Mouse (Mus musculus): ENCODE measurements around the gene Sik2. TPM values are rescaled to one million over a fixed set of nuclear protein-coding genes. Genes with fewer than 3 reads are reported as not detected.

Sik2 gene
- polyA plus RNA-seq, 1 experiment = 0.77 TPM

DNA sequence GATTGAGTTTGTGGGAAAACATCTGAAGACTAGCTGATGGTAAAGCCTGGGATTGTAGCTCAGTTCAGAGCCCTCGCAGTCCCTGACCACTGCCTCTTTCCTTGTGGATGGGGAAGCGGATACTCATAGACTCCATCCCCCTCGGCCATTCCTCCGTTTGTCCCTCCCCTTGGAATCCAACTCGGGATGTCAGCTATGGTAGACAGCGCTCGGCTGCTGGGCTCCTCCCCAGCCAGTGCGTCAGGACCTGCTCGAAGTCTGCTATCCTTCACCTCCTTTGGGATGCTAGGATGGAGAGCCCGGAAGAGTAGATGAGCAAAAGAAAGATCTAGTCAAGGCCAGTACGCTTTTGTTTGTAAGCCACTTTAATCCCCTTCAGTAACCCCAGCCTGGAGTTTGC, 158.6 kb downstream of the Sik2 start:
- TF ChIP-seq GATA1 (IDR thresholded peaks at IDR 0.05; ENCODE audit: borderline replicate concordance, low read length) = no peak
- TF ChIP-seq FLI1 (IDR thresholded peaks at IDR 0.05; ENCODE audit: low read length) = no peak
- H3K4me1 ChIP-seq = peaks cover 69% of the 10 kb centered on the region

DNA sequence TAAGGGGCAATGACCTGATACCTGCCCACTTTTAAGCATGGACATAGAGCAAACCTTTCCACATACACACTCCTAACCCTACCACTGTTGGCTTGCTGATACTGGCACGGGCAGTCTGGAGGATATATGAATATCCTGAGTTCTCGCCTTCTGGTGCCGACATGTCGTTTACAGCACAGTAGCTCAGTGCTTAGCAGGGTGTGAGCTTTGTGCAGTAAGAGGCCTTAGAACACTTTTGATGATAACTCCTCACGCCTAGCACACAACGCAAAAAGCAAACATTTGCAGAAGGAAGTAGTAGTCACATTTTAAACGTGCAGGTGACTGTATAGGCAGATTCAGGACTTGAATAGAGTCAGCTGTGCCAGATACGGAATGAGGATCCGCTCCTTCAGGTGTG, 159.1 kb downstream of the Sik2 start:
- Histone ChIP-seq H3K4me3 (replicated peaks) (peak overlapping the region; percentile 33), H3K27me3 (replicated peaks) (no peaks in the 10 kb centered on the region), H3K36me3 (replicated peaks; ENCODE audit: low read length) (peaks cover 9% of the 10 kb centered on the region), H3K9me3 (no peaks in the 10 kb centered on the region), H3K4me1 (peaks cover 66% of the 10 kb centered on the region)
- TF ChIP-seq FLI1 (IDR thresholded peaks at IDR 0.05; ENCODE audit: low read length) (no peak), GATA1 (IDR thresholded peaks at IDR 0.05; ENCODE audit: borderline replicate concordance, low read length) (no peak)

More for the DNA sequence above, 158.6 kb downstream of the Sik2 start:
- Histone ChIP-seq H3K27me3 (replicated peaks) (no peaks in the 10 kb centered on the region), H3K9me3 (no peaks in the 10 kb centered on the region), H3K36me3 (replicated peaks; ENCODE audit: low read length) (peaks cover 5% of the 10 kb centered on the region), H3K4me3 (replicated peaks) (peak overlapping the region; percentile 42)

DNA sequence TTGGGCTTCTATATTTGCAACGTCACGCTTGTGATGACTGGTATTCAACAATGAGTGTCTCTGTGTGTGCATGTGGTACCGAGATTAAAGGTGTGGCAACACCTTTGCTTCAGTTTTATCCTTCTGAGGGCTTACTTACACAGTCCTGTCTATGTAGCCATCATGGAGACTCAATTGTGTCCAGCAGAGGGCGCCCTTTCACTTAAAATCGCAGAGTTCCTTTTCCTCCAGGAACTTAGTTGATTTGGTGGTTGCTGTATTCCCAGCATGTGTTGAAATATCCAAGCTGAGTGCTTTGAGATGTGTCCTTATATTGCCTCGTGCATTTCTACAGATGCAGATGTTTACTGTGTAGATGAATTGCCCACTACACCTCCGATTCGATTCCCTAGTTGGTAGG, 159.6 kb downstream of the Sik2 start:
- H3K36me3 ChIP-seq (replicated peaks; ENCODE audit: low read length) = peaks cover 14% of the 10 kb centered on the region
- H3K4me3 ChIP-seq (replicated peaks) = peak overlapping the region; percentile 42
- H3K27me3 ChIP-seq (replicated peaks) = no peaks in the 10 kb centered on the region
- no peak for TF ChIP-seq FLI1 (IDR thresholded peaks at IDR 0.05; ENCODE audit: low read length)
- TF ChIP-seq GATA1 (IDR thresholded peaks at IDR 0.05; ENCODE audit: borderline replicate concordance, low read length) = no peak
- H3K9me3 ChIP-seq = no peaks in the 10 kb centered on the region
- peaks cover 60% of the 10 kb centered on the region for H3K4me1 ChIP-seq

DNA sequence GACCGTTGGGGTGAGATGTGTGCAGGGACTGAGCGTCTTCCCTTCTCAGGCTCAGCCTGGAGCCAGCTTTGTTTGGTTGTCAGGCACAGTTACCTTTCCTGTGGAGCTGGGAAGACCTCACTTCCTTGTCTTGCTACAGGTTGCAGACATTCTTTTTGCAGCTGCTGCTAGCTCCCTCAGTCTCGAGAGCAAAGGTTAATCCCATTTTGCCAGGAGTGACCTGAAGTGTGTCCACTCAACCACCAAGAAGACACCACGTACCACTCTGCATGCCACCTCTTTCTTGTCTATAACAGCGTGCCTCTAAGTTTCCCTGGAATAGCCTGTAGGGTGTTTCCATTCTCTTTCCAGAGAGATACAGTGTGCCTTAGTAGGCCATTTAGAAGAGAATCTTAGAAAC, 160.1 kb downstream of the Sik2 start:
- peaks cover 59% of the 10 kb centered on the region for H3K4me1 ChIP-seq
- no peaks in the 10 kb centered on the region for H3K9me3 ChIP-seq
- H3K4me3 ChIP-seq (replicated peaks) = no peak overlapping the region
- TF ChIP-seq FLI1 (IDR thresholded peaks at IDR 0.05; ENCODE audit: low read length) (no peak), GATA1 (IDR thresholded peaks at IDR 0.05; ENCODE audit: borderline replicate concordance, low read length) (no peak)
- H3K36me3 ChIP-seq (replicated peaks; ENCODE audit: low read length) = peaks cover 19% of the 10 kb centered on the region
- H3K27me3 ChIP-seq (replicated peaks) = no peaks in the 10 kb centered on the region

DNA sequence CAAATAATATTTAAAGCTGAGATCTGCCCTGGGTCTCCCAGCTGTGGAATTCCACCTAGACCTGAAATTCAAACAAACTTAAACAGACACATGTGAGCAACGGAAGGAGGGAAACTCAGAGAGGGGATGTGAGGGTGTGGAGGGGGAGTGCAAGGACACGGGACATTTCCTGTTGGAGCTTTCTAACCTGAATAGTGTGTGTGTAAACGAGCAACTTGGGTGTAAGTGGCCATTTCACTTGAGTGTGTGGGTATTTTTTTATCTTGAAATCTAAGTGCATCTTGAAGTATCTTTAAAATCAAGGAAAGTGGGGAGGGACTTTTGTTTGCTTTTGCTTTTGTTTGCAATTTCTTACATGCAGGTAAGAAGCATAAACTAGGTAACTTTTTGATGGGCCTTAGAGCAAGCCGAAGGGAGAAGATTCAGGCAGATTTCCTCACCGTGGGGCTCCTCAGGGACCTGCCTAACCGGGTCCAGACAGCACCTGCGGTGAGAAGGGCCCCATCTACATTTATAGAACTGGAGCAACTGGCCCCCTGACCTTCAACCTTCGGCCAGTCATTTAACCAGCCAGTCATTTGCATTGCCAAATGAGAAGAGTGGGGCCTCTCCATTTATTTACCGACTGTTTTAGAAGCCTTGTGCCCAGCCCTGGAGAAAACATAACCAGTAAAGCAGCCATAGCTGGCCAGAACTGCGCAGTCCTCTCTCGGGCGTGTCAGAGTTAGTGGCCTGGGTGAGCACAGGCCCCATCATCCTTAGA, 161.1 kb downstream of the Sik2 start:
- TF ChIP-seq FLI1 (IDR thresholded peaks at IDR 0.05; ENCODE audit: low read length) (no peak), GATA1 (IDR thresholded peaks at IDR 0.05; ENCODE audit: borderline replicate concordance, low read length) (no peak)
- H3K9me3 ChIP-seq = no peaks in the 10 kb centered on the region
- no peak overlapping the region for H3K4me3 ChIP-seq (replicated peaks)
- H3K36me3 ChIP-seq (replicated peaks; ENCODE audit: low read length) = peaks cover 29% of the 10 kb centered on the region
- H3K4me1 ChIP-seq = peaks cover 55% of the 10 kb centered on the region
- H3K27me3 ChIP-seq (replicated peaks) = no peaks in the 10 kb centered on the region

DNA sequence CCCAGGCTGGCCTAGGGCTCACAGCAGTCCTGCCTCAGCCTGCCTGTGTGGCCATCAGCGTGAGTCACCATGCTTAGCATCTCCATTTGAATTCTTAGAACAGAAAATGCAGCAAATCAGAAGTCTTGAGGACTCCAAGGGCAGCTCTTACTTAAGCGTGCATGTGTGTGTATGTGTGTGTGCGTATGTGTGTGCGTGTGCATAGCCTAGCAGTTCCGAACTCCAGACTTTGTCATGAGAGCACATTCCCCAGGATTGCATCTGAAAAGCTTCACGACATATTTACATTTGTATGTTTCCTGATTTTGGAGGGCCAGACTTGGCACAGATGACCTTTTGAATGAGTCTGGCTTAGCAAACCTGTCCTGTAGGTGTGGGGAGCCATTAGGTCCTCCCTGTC, 161.7 kb downstream of the Sik2 start:
- Histone ChIP-seq H3K4me3 (replicated peaks) (no peak overlapping the region), H3K36me3 (replicated peaks; ENCODE audit: low read length) (peaks cover 33% of the 10 kb centered on the region), H3K9me3 (no peaks in the 10 kb centered on the region), H3K27me3 (replicated peaks) (no peaks in the 10 kb centered on the region), H3K4me1 (peaks cover 52% of the 10 kb centered on the region)
- TF ChIP-seq GATA1 (IDR thresholded peaks at IDR 0.05; ENCODE audit: borderline replicate concordance, low read length) (no peak), FLI1 (IDR thresholded peaks at IDR 0.05; ENCODE audit: low read length) (no peak)

DNA sequence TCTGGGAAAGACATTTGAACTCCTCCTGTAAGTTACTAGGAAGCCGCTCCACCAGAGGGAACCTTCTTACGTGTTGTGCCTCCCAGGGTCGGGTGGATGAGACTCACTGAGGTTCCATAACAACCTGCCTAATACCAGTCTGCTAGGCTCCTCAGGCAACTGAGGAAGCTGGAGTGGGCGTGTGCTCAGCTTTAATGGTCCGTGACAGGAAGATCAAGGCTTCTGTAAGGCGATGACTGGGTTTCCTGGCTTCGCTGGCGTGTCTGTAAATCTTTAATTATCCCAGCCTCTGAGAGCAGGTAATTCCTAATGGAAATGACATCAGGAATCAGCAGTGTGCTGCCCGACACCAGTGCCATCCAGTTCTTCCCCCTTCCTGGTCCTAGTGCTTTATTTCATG, 163.3 kb downstream of the Sik2 start:
- H3K36me3 ChIP-seq (replicated peaks; ENCODE audit: low read length) = peaks cover 33% of the 10 kb centered on the region
- TF ChIP-seq GATA1 (IDR thresholded peaks at IDR 0.05; ENCODE audit: borderline replicate concordance, low read length) (no peak), FLI1 (IDR thresholded peaks at IDR 0.05; ENCODE audit: low read length) (no peak)
- H3K27me3 ChIP-seq (replicated peaks) = no peaks in the 10 kb centered on the region
- H3K9me3 ChIP-seq = no peaks in the 10 kb centered on the region
- H3K4me1 ChIP-seq = peaks cover 51% of the 10 kb centered on the region
- no peak overlapping the region for H3K4me3 ChIP-seq (replicated peaks)

DNA sequence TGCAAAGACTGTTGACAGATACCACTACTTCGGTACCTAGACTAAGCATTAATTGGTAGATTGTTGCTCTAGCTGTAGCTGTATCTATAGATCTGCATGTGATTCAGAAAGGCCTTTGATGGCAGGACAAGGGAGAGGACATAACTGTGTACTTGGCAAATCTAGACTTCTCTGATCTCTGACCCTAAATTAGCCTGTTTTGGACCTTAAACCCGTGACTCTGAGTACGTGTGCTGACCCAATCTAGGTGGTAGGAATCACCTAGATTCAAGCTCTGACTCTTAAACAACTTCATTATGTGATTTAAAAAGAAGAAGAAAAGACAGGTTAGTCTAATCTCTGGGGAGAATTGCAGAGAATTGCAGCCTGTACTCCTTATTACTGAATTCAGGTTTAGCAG, 163.8 kb downstream of the Sik2 start, which contains the start of gene Ppp2r1b:
Gene Ppp2r1b, plus strand, starts transcription at position 221 of the 400 bp plus-strand sequence.
- TF ChIP-seq FLI1 (IDR thresholded peaks at IDR 0.05; ENCODE audit: low read length) (no peak), GATA1 (IDR thresholded peaks at IDR 0.05; ENCODE audit: borderline replicate concordance, low read length) (no peak)

More for the DNA sequence above, 163.8 kb downstream of the Sik2 start, which contains the start of gene Ppp2r1b:
- H3K4me1 ChIP-seq = peaks cover 47% of the 10 kb centered on the region
- no peak within 1 kb of the TSS for H3K4me3 ChIP-seq (replicated peaks)
- H3K9me3 ChIP-seq = no peaks in the 10 kb centered on the region
- peaks cover 33% of the 10 kb centered on the region for H3K36me3 ChIP-seq (replicated peaks; ENCODE audit: low read length)
- no peaks in the 10 kb centered on the region for H3K27me3 ChIP-seq (replicated peaks)

Other genes starting within 250 kb of the Sik2 start
- gene Fdxacb1, start 240.8 kb downstream of the Sik2 start, polyA plus RNA-seq (2012; ENCODE audit: insufficient read depth, low replicate concordance) = 0.38 TPM in 1 of 2 replicates, not detected in the other
- gene Alg9, start 234.1 kb downstream of the Sik2 start, polyA plus RNA-seq (2012; ENCODE audit: insufficient read depth, low replicate concordance) = 2.0 and 9.5 TPM in 2 replicates
- 1.3 and 8.7 TPM in 2 replicates for gene 1110032A03Rik, start 233.6 kb downstream of the Sik2 start, polyA plus RNA-seq (2012; ENCODE audit: insufficient read depth, low replicate concordance)
- 1.4 and 1.9 TPM in 2 replicates for gene Ppp2r1b, start 163.8 kb downstream of the Sik2 start, polyA plus RNA-seq (2012; ENCODE audit: insufficient read depth, low replicate concordance)
- gene Btg4, start 51.8 kb upstream of the Sik2 start, polyA plus RNA-seq (2012; ENCODE audit: insufficient read depth, low replicate concordance) = not detected in 2 replicates
- 5.9 and 16.2 TPM in 2 replicates for gene Layn, start 68.0 kb upstream of the Sik2 start, polyA plus RNA-seq (2012; ENCODE audit: insufficient read depth, low replicate concordance)
- gene 4833427G06Rik, start 93.0 kb upstream of the Sik2 start, polyA plus RNA-seq (2012; ENCODE audit: insufficient read depth, low replicate concordance) = not detected in 2 replicates
- 0.01 TPM in 1 of 2 replicates, not detected in the other for gene Gm32742, start 156.4 kb upstream of the Sik2 start, polyA plus RNA-seq (2012; ENCODE audit: insufficient read depth, low replicate concordance)
- not detected in 2 replicates for gene Pou2af1, start 204.6 kb upstream of the Sik2 start, polyA plus RNA-seq (2012; ENCODE audit: insufficient read depth, low replicate concordance)